Mouse (Mus musculus) liver, postnatal 0 days (tissue): ENCODE data around the gene Elavl4.

Experiments
- CTCF ChIP-seq: sonication (generic); IDR thresholded peaks from 2 replicates; pipeline ENCODE4 v1.5.1; 2016; ENCODE audit warnings: antibody characterized with exemption, low read depth
- EP300 ChIP-seq: IDR thresholded peaks from 2 replicates; pipeline ENCODE4 v1.6.1; 2016; ENCODE audit warnings: antibody characterized with exemption, low read depth, mild to moderate bottlenecking

DNA sequence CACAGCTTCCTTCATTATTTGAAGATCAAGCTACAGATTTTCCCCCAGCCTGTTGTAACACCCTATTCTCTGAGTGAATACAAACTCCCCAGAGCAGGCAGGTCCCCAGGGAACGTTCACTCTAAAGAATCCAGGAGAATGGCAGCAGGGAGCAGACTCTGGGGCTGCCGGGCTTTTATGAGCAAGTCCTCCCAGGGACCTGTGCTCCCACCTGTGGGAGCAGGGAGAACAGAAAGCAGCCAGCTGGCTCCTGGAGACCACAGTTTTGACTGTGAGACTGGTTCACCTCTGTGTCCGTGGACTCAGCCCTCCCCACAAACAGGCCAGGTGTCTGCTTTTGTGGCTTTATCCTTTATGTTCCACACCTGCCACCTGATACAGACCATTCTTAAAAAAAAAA, 134.2 kb downstream of the Elavl4 start:
- TF ChIP-seq CTCF = no peak
- no peak for TF ChIP-seq EP300
